Mouse (Mus musculus) brain, adult 2 months (tissue): ENCODE measurements at regions not wholly inside any gene's neighbourhood (a gene's known extent, or its start where the extent isn't known, plus 50 kb on each side); places are given as distances from the start of the nearest gene placed in this dataset.

Experiments used
- DNase-seq: peaks from one replicate; pipeline ENCODE4 v3.0.0; 2011; ENCODE audit warnings: low read depth, low spot score

DNA sequence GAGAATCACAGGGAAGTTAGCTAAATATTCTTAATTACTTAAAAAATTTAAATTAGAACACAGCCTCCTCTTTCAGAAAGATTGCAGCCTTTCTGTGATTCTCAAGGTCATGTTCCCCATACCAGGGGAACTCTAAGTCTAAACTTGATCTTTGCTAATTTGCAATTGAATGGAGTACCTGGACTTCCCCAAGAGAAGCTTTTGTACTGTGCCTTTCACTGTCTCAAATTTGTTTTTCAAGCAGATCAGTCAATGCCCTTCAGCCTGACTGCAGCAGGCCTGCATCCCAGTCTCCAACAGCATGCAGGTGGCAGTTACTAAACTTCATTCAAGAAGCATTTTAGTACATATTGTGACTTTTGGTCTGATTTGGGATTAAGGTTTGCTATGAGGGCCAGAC lies 611.8 kb downstream of the Snca start:
- DNase-seq, result no peak

DNA sequence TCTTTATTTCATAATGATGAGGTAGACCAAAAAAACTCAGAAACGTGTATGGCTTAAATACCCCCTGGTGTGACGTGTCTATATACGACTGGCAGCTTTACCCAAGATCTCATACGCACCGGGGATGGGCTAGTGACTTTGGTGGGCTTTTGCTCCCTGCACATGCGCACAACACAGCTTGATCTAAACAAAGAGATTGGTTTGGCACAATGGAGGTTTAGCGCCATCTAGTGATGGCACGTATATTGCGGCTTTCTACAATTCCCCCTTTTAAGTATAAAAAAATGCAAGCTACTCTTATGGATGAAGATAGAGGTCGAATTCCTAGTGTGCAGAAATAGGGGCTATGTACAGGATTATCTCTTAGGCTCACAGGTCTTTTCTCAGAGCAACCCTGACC lies 628.1 kb downstream of the Snca start:
- DNase-seq, result peak; percentile 60
